Mouse (Mus musculus) embryonic facial prominence, embryonic 15.5 days (tissue): ENCODE measurements around the gene Sost. TPM values are rescaled to one million over a fixed set of nuclear protein-coding genes. Genes with fewer than 3 reads are reported as not detected.
A peak's percentile ranks its signal among the peaks of the same experiment; 100 is the strongest.
"Not testable (repeated sequence)": the region's sequence is repeated elsewhere in the genome, so short reads cannot be mapped to it uniquely, and the experiment has no call there.

Source experiments
- ATAC-seq: fragments of 200-750 bp; cut with Nextera tagmentation; 2 replicates; pipeline ENCODE4 v1.8.0; 2017; ENCODE audit warnings: low read depth, moderate TSS enrichment; ENCODE audit not compliant: insufficient number of reproducible peaks, low FRiP score, low TSS enrichment
- H3K27ac ChIP-seq: fragments of 300-500 bp; sonication (generic); replicated peaks from 2 replicates; pipeline ENCODE4 v1.5.1; 2015; ENCODE audit warnings: mild to moderate bottlenecking, inconsistent platforms
- H3K27me3 ChIP-seq: fragments of 300-500 bp; sonication (generic); 2 replicates; pipeline ENCODE4 v1.6.1; 2015; ENCODE audit warnings: inconsistent platforms
- H3K36me3 ChIP-seq: fragments of 300-500 bp; sonication (generic); 2 replicates; pipeline ENCODE4 v1.6.1; 2015; ENCODE audit warnings: mild to moderate bottlenecking, inconsistent platforms
- H3K4me1 ChIP-seq: fragments of 300-500 bp; sonication (generic); 2 replicates; pipeline ENCODE4 v1.6.1; 2015; ENCODE audit warnings: inconsistent platforms
- H3K4me2 ChIP-seq: fragments of 300-500 bp; sonication (generic); replicated peaks from 2 replicates; pipeline ENCODE4 v1.6.1; 2015; ENCODE audit warnings: mild to moderate bottlenecking, inconsistent platforms
- H3K4me3 ChIP-seq: fragments of 300-500 bp; sonication (generic); replicated peaks from 2 replicates; pipeline ENCODE4 v1.5.1; 2015; ENCODE audit warnings: mild to moderate bottlenecking, inconsistent platforms
- H3K9ac ChIP-seq: fragments of 300-500 bp; sonication (generic); 2 replicates; pipeline ENCODE4 v1.6.1; 2015; ENCODE audit warnings: inconsistent platforms
- H3K9me3 ChIP-seq: fragments of 300-500 bp; sonication (generic); replicated peaks from 2 replicates; pipeline ENCODE4 v1.6.1; 2016; ENCODE audit warnings: inconsistent platforms
- WGBS: fragments of 180-500 bp; shearing (Covaris S2); methylation state at CpG from one replicate; pipeline ENCODE4 v1.1.7; 2015; 5-methylcytosine and 5-hydroxymethylcytosine counted together
- polyA plus RNA-seq: library from polyadenylated mRNA; unstranded; fragments of >200 nt; fragmentation: Nextera tagmentation; extraction: Ambion mirVana; gene quantifications from 2 replicates; pipeline ENCODE4 v1.2.1, GENCODE M21; 2015

Sost gene
- polyA plus RNA-seq, 1 experiment from 2014 or later: 0.23 TPM

- Histone ChIP-seq H3K27ac (no peak overlapping the region; the same call in 1 of the 2 replicates), H3K36me3 (no peaks in the 10 kb centered on the region), H3K4me1 (peaks cover 8% of the 10 kb centered on the region; the same call in 1 of the 2 replicates), H3K4me2 (no peak overlapping the region), H3K9ac (no peak overlapping the region), H3K4me3 (no peak overlapping the region), H3K9me3 (no peaks in the 10 kb centered on the region), H3K27me3 (no peaks in the 10 kb centered on the region)
- WGBS: 36% methylated on average over 5 of the region's 5 CpGs
- no peak for ATAC-seq
Measured at GRCm38 (mm10) chr11:101998258-101998657, 31.4 kb upstream of the Sost start.

GRCm38 (mm10) chr11:101995938-101996337 is 29.1 kb upstream of the Sost start:
- WGBS: 79% methylated on average over 7 of the region's 7 CpGs
- H3K36me3 ChIP-seq: no peaks in the 10 kb centered on the region
- no peak overlapping the region for H3K4me3 ChIP-seq

GRCm38 (mm10) chr11:101994100-101994499 is 27.3 kb upstream of the Sost start:
- Histone ChIP-seq H3K27ac (no peak overlapping the region), H3K4me2 (no peak overlapping the region), H3K27me3 (no peaks in the 10 kb centered on the region), H3K36me3 (no peaks in the 10 kb centered on the region), H3K4me3 (no peak overlapping the region), H3K9me3 (no peaks in the 10 kb centered on the region), H3K4me1 (peaks cover 8% of the 10 kb centered on the region; the same call in 1 of the 2 replicates), H3K9ac (no peak overlapping the region)
- 41% methylated on average over 8 of the region's 8 CpGs for WGBS
- no peak for ATAC-seq

More at GRCm38 (mm10) chr11:101995938-101996337, 29.1 kb upstream of the Sost start:
- Histone ChIP-seq H3K4me2 (no peak overlapping the region), H3K4me1 (peaks cover 8% of the 10 kb centered on the region; the same call in 1 of the 2 replicates), H3K9me3 (no peaks in the 10 kb centered on the region), H3K27ac (no peak overlapping the region), H3K9ac (no peak overlapping the region), H3K27me3 (no peaks in the 10 kb centered on the region)
- ATAC-seq: no peak

- ATAC-seq: no peak
- Histone ChIP-seq H3K27me3 (no peaks in the 10 kb centered on the region), H3K4me1 (no peaks in the 10 kb centered on the region), H3K4me3 (no peak overlapping the region), H3K36me3 (no peaks in the 10 kb centered on the region), H3K27ac (no peak overlapping the region), H3K9ac (no peak overlapping the region), H3K9me3 (no peaks in the 10 kb centered on the region), H3K4me2 (no peak overlapping the region)
- 87% methylated on average over 7 of the region's 7 CpGs for WGBS
Measured at GRCm38 (mm10) chr11:101992411-101992810, 25.6 kb upstream of the Sost start.

GRCm38 (mm10) chr11:101991813-101992212 is 25.0 kb upstream of the Sost start:
- no peak overlapping the region for H3K27ac ChIP-seq
- no peak for ATAC-seq
- WGBS: 75% methylated on average over 3 of the region's 3 CpGs
- no peaks in the 10 kb centered on the region for H3K9me3 ChIP-seq
- H3K4me3 ChIP-seq: no peak overlapping the region
- H3K9ac ChIP-seq: no peak overlapping the region
- no peak overlapping the region for H3K4me2 ChIP-seq
- 0 out of 2 replicates have a peak, but pooled peaks cover under 1% of the 10 kb centered on the region for H3K27me3 ChIP-seq
- no peaks in the 10 kb centered on the region for H3K4me1 ChIP-seq
- no peaks in the 10 kb centered on the region for H3K36me3 ChIP-seq

GRCm38 (mm10) chr11:101990244-101990643 is 23.4 kb upstream of the Sost start:
- no peak for ATAC-seq
- Histone ChIP-seq H3K9ac (no peak overlapping the region), H3K4me3 (no peak overlapping the region), H3K36me3 (no peaks in the 10 kb centered on the region), H3K27ac (no peak overlapping the region), H3K4me1 (peaks cover 6% of the 10 kb centered on the region), H3K4me2 (no peak overlapping the region), H3K27me3 (0 out of 2 replicates have a peak, but pooled peaks cover 5% of the 10 kb centered on the region), H3K9me3 (no peaks in the 10 kb centered on the region)
- WGBS: 74% methylated on average over 3 of the region's 3 CpGs

GRCm38 (mm10) chr11:101986913-101987312 is 20.1 kb upstream of the Sost start, which contains the start of gene Dusp3:
Gene Dusp3 (minus strand): TSS chr11:101987013.
- Histone ChIP-seq H3K27ac (no peak within 1 kb of the TSS), H3K4me3 (no peak within 1 kb of the TSS), H3K4me1 (peaks cover 28% of the 10 kb centered on the region), H3K4me2 (peak within 1 kb of the TSS; percentile 19), H3K9me3 (no peaks in the 10 kb centered on the region), H3K36me3 (no peaks in the 10 kb centered on the region), H3K27me3 (peaks cover 5% of the 10 kb centered on the region; the same call in 1 of the 2 replicates), H3K9ac (no peak within 1 kb of the TSS)
- no peak for ATAC-seq
- WGBS: 88% methylated on average over 3 of the region's 3 CpGs

GRCm38 (mm10) chr11:101985990-101986389 is 19.2 kb upstream of the Sost start:
- no peaks in the 10 kb centered on the region for H3K9me3 ChIP-seq
- no peak overlapping the region for H3K27ac ChIP-seq
- H3K4me2 ChIP-seq: peak overlapping the region; percentile 19
- 3% methylated on average over 10 of the region's 10 CpGs for WGBS
- no peak overlapping the region for H3K4me3 ChIP-seq
- no peak; the same call in 1 of the 2 replicates for ATAC-seq
- peaks cover 28% of the 10 kb centered on the region for H3K4me1 ChIP-seq
- no peak overlapping the region for H3K9ac ChIP-seq
- no peaks in the 10 kb centered on the region for H3K36me3 ChIP-seq
- peaks cover 5% of the 10 kb centered on the region; the same call in 1 of the 2 replicates for H3K27me3 ChIP-seq

- not testable (repeated sequence) for ATAC-seq, H3K4me2 ChIP-seq, H3K27ac ChIP-seq, H3K27me3 ChIP-seq, H3K9me3 ChIP-seq, H3K36me3 ChIP-seq, H3K9ac ChIP-seq, H3K4me3 ChIP-seq
- WGBS: 59% methylated on average over 6 of the region's 6 CpGs
- peaks cover 28% of the 10 kb centered on the region for H3K4me1 ChIP-seq
Measured at GRCm38 (mm10) chr11:101985450-101985849, 18.6 kb upstream of the Sost start.

- Histone ChIP-seq H3K27ac (peak within 1 kb of the TSS; percentile 79), H3K4me1 (peaks cover 28% of the 10 kb centered on the region), H3K4me3 (peak within 1 kb of the TSS; percentile 67), H3K4me2 (peak within 1 kb of the TSS; percentile 98), H3K27me3 (peaks cover 5% of the 10 kb centered on the region; the same call in 1 of the 2 replicates), H3K36me3 (no peaks in the 10 kb centered on the region), H3K9me3 (no peaks in the 10 kb centered on the region), H3K9ac (peak within 1 kb of the TSS; percentile 56)
- WGBS: under 1% methylated on average over 64 of the region's 71 CpGs
- ATAC-seq: peak; percentile 85
Measured at GRCm38 (mm10) chr11:101984054-101985025, 17.5 kb upstream of the Sost start, which contains the start of gene Cfap97d1. Gene Cfap97d1 (plus strand): TSS chr11:101984279.

- Histone ChIP-seq H3K4me2 (peak overlapping the region; percentile 98), H3K27me3 (peaks cover 5% of the 10 kb centered on the region; the same call in 1 of the 2 replicates), H3K27ac (no peak overlapping the region), H3K36me3 (0 out of 2 replicates have a peak, but pooled peaks cover 3% of the 10 kb centered on the region), H3K4me3 (peak overlapping the region; percentile 67; the same call in 1 of the 2 replicates), H3K9ac (no peak overlapping the region), H3K9me3 (no peaks in the 10 kb centered on the region), H3K4me1 (peaks cover 28% of the 10 kb centered on the region)
- no peak for ATAC-seq
- WGBS: 70% methylated on average over 10 of the region's 10 CpGs
Measured at GRCm38 (mm10) chr11:101983431-101983921, 16.7 kb upstream of the Sost start.
